Mouse (Mus musculus) left cerebral cortex, adult 11 months (tissue): Measurements from ENCODE around the gene Hip1.
"Not testable (repeated sequence)": the region's sequence is repeated elsewhere in the genome, so short reads cannot be mapped to it uniquely, and the experiment has no call there.

Source experiments
- DNase-seq: peaks from one replicate; pipeline ENCODE4 v3.0.0; 2022; ENCODE audit warnings: low spot score

The Hip1 gene

GRCm38 (mm10) chr5:135492126-135492525 lies 52.8 kb downstream of the Hip1 start:
- no peak for DNase-seq

GRCm38 (mm10) chr5:135489695-135490294 lies 55.1 kb downstream of the Hip1 start:
- no peak for DNase-seq

- peak; percentile 47 for DNase-seq
These were observed 55.8 kb downstream of the Hip1 start for GRCm38 (mm10) chr5:135488881-135489694.

- no peak for DNase-seq
These were observed 56.6 kb downstream of the Hip1 start for GRCm38 (mm10) chr5:135488222-135488880.

- no peak for DNase-seq
These were observed 59.6 kb downstream of the Hip1 start for GRCm38 (mm10) chr5:135485289-135485688.

- DNase-seq: not testable (repeated sequence)
These were observed 61.1 kb downstream of the Hip1 start for GRCm38 (mm10) chr5:135483865-135484264.

GRCm38 (mm10) chr5:135478877-135479600 lies 65.9 kb downstream of the Hip1 start:
- no peak for DNase-seq

- no peak for DNase-seq
These were observed 68.7 kb downstream of the Hip1 start for GRCm38 (mm10) chr5:135476199-135476598.

GRCm38 (mm10) chr5:135472405-135472804 lies 72.5 kb downstream of the Hip1 start:
- DNase-seq: no peak

- no peak for DNase-seq
These were observed 73.2 kb downstream of the Hip1 start for GRCm38 (mm10) chr5:135471747-135472146.

GRCm38 (mm10) chr5:135468280-135468679 lies 76.6 kb downstream of the Hip1 start:
- DNase-seq: no peak

DNA sequence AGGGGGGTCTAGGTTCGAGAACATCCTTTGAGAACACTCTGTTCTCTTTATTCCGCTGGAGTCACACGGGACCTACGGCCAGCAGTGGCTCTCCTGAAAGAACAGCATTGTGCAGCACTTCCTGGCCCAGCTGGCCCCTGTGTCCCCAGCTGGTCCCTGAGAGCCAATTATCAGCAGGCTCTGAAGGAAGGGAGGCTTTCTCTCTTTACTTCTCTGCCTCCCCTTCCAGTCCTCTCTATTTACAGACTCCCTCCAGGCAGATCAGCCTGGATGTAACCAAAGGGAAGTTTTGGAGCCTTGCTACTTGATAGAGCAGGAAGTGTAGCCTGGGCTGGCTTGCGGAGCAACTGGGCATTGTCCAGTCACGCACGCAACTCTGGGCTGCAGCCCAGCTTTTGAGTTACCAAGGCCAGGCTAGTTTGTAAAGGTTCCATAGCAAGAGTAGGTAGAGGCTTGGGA lies 79.1 kb downstream of the Hip1 start:
- no peak for DNase-seq

DNA sequence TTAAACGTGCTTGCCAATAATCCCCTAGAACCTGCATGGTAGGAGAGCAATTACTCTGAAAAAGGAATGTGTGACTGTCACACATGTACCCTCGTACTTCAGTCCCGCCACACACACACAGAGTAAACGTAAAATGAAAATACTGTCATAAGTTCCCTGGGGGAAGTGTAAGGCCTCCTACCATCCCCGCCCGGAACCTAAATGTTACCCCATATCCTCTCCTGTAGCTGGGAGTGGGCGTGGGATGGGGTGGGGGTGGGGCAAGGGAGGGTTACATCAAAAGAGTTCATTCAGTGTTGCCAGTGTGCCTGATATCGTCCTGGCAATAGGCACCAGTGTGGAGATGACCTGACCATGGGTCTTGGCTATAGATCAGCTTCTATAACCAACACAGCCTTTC lies 81.5 kb downstream of the Hip1 start:
- no peak for DNase-seq

- no peak for DNase-seq
These were observed 84.1 kb downstream of the Hip1 start for GRCm38 (mm10) chr5:135460833-135461173.

GRCm38 (mm10) chr5:135460152-135460832 lies 84.6 kb downstream of the Hip1 start:
- peak; percentile 57 for DNase-seq

- no peak for DNase-seq
These were observed 85.4 kb downstream of the Hip1 start for GRCm38 (mm10) chr5:135459486-135459885.

- DNase-seq: no peak
These were observed 87.0 kb downstream of the Hip1 start for GRCm38 (mm10) chr5:135457961-135458360.

GRCm38 (mm10) chr5:135456515-135456914 lies 88.4 kb downstream of the Hip1 start:
- DNase-seq: no peak

- no peak for DNase-seq
These were observed 90.7 kb downstream of the Hip1 start for GRCm38 (mm10) chr5:135454256-135454655.

DNA sequence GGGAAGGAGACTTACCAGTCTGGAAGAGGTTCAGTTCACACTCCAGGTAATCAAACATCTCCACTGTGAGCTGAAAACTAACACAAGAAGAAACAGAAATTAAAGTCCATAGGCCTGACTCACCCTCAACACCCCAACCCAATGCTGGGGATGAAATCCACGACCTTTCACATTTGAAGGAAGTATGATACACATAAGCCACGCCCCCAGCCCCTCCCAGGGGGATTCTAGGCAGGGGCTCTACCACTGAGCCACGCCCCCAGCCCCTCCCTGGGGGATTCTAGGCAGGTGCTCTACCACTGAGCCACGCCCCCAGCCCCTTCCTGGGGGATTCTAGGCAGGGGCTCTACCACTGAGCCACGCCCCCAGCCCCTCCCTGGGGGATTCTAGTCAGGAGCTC lies 93.4 kb downstream of the Hip1 start:
- DNase-seq: not testable (repeated sequence)

DNA sequence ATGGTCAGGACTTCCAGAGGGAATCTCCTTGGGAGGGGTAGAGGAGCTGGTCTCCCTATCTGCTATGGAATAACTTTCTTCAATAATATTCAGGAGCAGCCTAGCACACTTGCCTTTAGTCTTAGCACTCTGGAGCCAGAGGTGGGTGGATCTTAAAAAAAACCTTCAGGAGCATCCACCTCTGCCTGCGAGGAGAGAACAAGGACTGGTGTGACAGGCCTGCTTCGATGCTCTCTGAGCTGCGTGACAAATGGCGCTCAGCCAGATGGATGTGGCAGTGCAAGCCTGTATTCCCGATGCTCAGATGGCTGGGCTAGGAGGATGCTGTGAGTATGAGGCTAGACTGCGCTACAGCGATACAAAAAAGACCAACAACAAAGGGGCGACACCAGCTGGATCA lies 93.8 kb downstream of the Hip1 start:
- no peak for DNase-seq

DNA sequence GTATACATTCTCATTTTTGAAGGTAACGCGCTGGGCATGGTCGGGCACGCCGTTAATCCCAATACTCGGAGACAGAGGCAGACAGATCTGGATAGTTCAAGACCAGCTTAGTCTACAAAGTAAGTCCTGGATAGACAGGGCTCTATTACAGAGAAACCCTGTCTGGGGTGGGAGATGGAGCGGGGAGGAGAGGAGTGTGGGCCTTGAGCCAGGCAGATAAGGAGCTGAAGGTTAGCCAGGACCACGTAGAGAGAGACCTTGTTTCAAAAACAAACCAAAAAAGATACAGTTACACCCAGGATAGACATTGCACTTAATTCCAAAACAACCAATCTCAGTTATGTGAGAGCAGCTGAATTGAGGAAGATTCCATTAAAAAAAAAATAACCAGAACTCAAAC lies 99.2 kb downstream of the Hip1 start:
- no peak for DNase-seq
